Mouse (Mus musculus) CH12.LX (cell line): Measurements from ENCODE around the gene Pipox. TPM values are rescaled to one million over a fixed set of nuclear protein-coding genes. Genes with fewer than 3 reads are reported as not detected.

Experiments
- DNase-seq: peaks from one replicate; pipeline ENCODE4 v3.0.0-alpha.2; 2013; ENCODE audit errors: extremely low read depth
- H3K27ac ChIP-seq: 2 replicates; pipeline ENCODE4 v1.5.1; 2012; ENCODE audit warnings: low read depth, mild to moderate bottlenecking, control low read depth, moderate library complexity; ENCODE audit not compliant: insufficient read depth
- H3K27me3 ChIP-seq: replicated peaks from 2 replicates; pipeline ENCODE3; 2012; ENCODE audit warnings: inconsistent platforms
- H3K36me3 ChIP-seq, 2 experiments: replicated peaks in 1 of 2; 2 replicates each; pipeline versions ENCODE3 to v1.6.1; 2012; ENCODE audit warnings: inconsistent platforms in 1 of 2, low read length in 1 of 2, mild to moderate bottlenecking in 1 of 2, mixed read lengths in 1 of 2, moderate library complexity in 1 of 2; ENCODE audit not compliant: control insufficient read depth in 1 of 2, insufficient read depth in 1 of 2
- H3K4me1 ChIP-seq, 2 experiments: 2 replicates each; pipeline ENCODE4 v1.6.1; 2012; ENCODE audit warnings: inconsistent platforms in 1 of 2, moderate library complexity in 1 of 2; ENCODE audit not compliant: insufficient read depth in 2 of 2, control insufficient read depth in 1 of 2
- H3K4me2 ChIP-seq: 2 replicates; pipeline ENCODE4 v1.6.1; 2012; ENCODE audit warnings: low read depth, mild to moderate bottlenecking, control low read depth; ENCODE audit not compliant: poor library complexity, insufficient read depth, severe bottlenecking
- H3K4me3 ChIP-seq, 3 experiments: fragments of 150-350 bp in 1 of 3; sonication (generic) in 1 of 3; replicated peaks in 1 of 3; 2 replicates each; pipeline versions ENCODE3 to v1.5.1; 2011 to 2012; ENCODE audit warnings: low read depth in 2 of 3, low read length in 2 of 3, mild to moderate bottlenecking in 2 of 3, moderate library complexity in 2 of 3, control low read depth in 1 of 3, improper control_type of control experiment in 1 of 3, inconsistent platforms in 1 of 3, mixed read lengths in 1 of 3; ENCODE audit not compliant: poor library complexity in 1 of 3
- H3K79me2 ChIP-seq: replicated peaks from 2 replicates; pipeline ENCODE4 v1.6.1; 2012; ENCODE audit warnings: mild to moderate bottlenecking, moderate library complexity; ENCODE audit not compliant: control insufficient read depth, poor library complexity, insufficient read depth, severe bottlenecking; ENCODE audit errors: extremely low read depth
- H3K9ac ChIP-seq: 2 replicates; pipeline ENCODE4 v1.6.1; 2012; ENCODE audit warnings: low read depth, mild to moderate bottlenecking, control low read depth, moderate library complexity; ENCODE audit not compliant: insufficient read depth
- H3K9me3 ChIP-seq: replicated peaks from 2 replicates; pipeline ENCODE3; 2012; ENCODE audit warnings: low read length, inconsistent platforms, mixed read lengths
- CHD1 ChIP-seq: IDR thresholded peaks from 2 replicates; pipeline ENCODE4 v1.6.1; 2012; ENCODE audit warnings: low read depth, low read length, improper control_type of control experiment, inconsistent platforms
- CHD2 ChIP-seq: IDR thresholded peaks from 2 replicates; pipeline ENCODE4 v1.6.1; 2011; ENCODE audit warnings: low read length, improper control_type of control experiment
- CTCF ChIP-seq, 2 experiments: IDR thresholded peaks in 1 of 2; conservative IDR thresholded peaks in 1 of 2; 2 replicates each; pipeline ENCODE4 v1.5.1; 2011 to 2012; ENCODE audit warnings: low read depth in 2 of 2, low read length in 2 of 2, improper control_type of control experiment in 1 of 2, inconsistent platforms in 1 of 2, mild to moderate bottlenecking in 1 of 2, moderate library complexity in 1 of 2
- E2F4 ChIP-seq: IDR thresholded peaks from 2 replicates; pipeline ENCODE4 v1.6.1; 2011; ENCODE audit warnings: low read depth, low read length, improper control_type of control experiment; ENCODE audit not compliant: insufficient replicate concordance
- ELF1 ChIP-seq: IDR thresholded peaks from 2 replicates; pipeline ENCODE4 v1.6.1; 2014; ENCODE audit warnings: low read depth, mild to moderate bottlenecking, inconsistent platforms, low read length, improper control_type of control experiment
- ETS1 ChIP-seq: conservative IDR thresholded peaks from 2 replicates; pipeline ENCODE4 v1.6.1; 2012; ENCODE audit warnings: low read depth, mild to moderate bottlenecking, inconsistent platforms, low read length, improper control_type of control experiment, moderate library complexity
- IRF4 ChIP-seq: IDR thresholded peaks from 2 replicates; pipeline ENCODE4 v1.6.1; 2014; ENCODE audit warnings: low read depth, mild to moderate bottlenecking, inconsistent platforms, low read length, improper control_type of control experiment
- JUN ChIP-seq: IDR thresholded peaks from 2 replicates; pipeline ENCODE4 v1.6.1; 2011; ENCODE audit warnings: low read depth, mild to moderate bottlenecking, low read length, improper control_type of control experiment, moderate library complexity; ENCODE audit not compliant: insufficient read depth
- MEF2A ChIP-seq: IDR thresholded peaks from 2 replicates; pipeline ENCODE4 v1.6.1; 2014; ENCODE audit warnings: low read depth, mild to moderate bottlenecking, inconsistent platforms, low read length, improper control_type of control experiment, borderline replicate concordance
- MXI1 ChIP-seq: IDR thresholded peaks from 2 replicates; pipeline ENCODE4 v1.6.1; 2011; ENCODE audit warnings: mild to moderate bottlenecking, low read depth, low read length, improper control_type of control experiment
- MYC ChIP-seq: IDR thresholded peaks from 2 replicates; pipeline ENCODE4 v1.6.1; 2011; ENCODE audit warnings: low read depth, mild to moderate bottlenecking, improper control_type of control experiment, low read length
- NRF1 ChIP-seq: IDR thresholded peaks from 2 replicates; pipeline ENCODE4 v1.6.1; 2014; ENCODE audit warnings: low read depth, mild to moderate bottlenecking, inconsistent platforms, low read length, improper control_type of control experiment, moderate library complexity
- PAX5 ChIP-seq: IDR thresholded peaks from 2 replicates; pipeline ENCODE4 v1.6.1; 2012; ENCODE audit warnings: low read length, inconsistent platforms, mixed read lengths
- RAD21 ChIP-seq: IDR thresholded peaks from 2 replicates; pipeline ENCODE4 v1.6.1; 2011; ENCODE audit warnings: low read depth, mild to moderate bottlenecking, low read length, improper control_type of control experiment, moderate library complexity
- RCOR1 ChIP-seq: conservative IDR thresholded peaks from 2 replicates; pipeline ENCODE4 v1.6.1; 2012; ENCODE audit warnings: low read depth, mild to moderate bottlenecking, inconsistent platforms, low read length, improper control_type of control experiment
- TBP ChIP-seq: conservative IDR thresholded peaks from 2 replicates; pipeline ENCODE4 v1.6.1; 2011; ENCODE audit warnings: low read depth, low read length, improper control_type of control experiment
- UBTF ChIP-seq: IDR thresholded peaks from 2 replicates; pipeline ENCODE4 v1.6.1; 2012; ENCODE audit warnings: low read depth, mild to moderate bottlenecking, inconsistent platforms, low read length, improper control_type of control experiment, moderate library complexity
- ZKSCAN1 ChIP-seq: IDR thresholded peaks from 2 replicates; pipeline ENCODE4 v1.6.1; 2012; ENCODE audit warnings: low read depth, inconsistent platforms, low read length, improper control_type of control experiment, borderline replicate concordance
- ZMIZ1 ChIP-seq: IDR thresholded peaks from 2 replicates; pipeline ENCODE4 v1.6.1; 2012; ENCODE audit warnings: low read depth, mild to moderate bottlenecking, inconsistent platforms, low read length, improper control_type of control experiment
- ZNF384 ChIP-seq: IDR thresholded peaks from 2 replicates; pipeline ENCODE4 v1.6.1; 2012; ENCODE audit warnings: low read depth, low read length, improper control_type of control experiment, inconsistent platforms
- dilution Hi-C: fragments of 300-500 bp; cut with MboI; formaldehyde crosslinking; loops from 2 replicates; pipeline ENCODE4 v1.14.3; 2020; ENCODE audit warnings: low sequenced_read_pairs; ENCODE audit not compliant: extremely low pct_unique_long_range_greater_than_20kb, extremely low pct_ligation_motif_present
- in situ Hi-C: fragments of 300-500 bp; cut with MboI; formaldehyde crosslinking; loops from 3 replicates; pipeline ENCODE4 v1.14.3; 2019; ENCODE audit warnings: low sequenced_read_pairs, low pct_ligation_motif_present, low pct_unique_long_range_greater_than_20kb, mixed read lengths
- polyA plus RNA-seq: library from polyadenylated mRNA; unstranded; fragments of >175 nt; gene quantifications from 2 replicates; pipeline ENCODE4 v1.2.1, GENCODE M21; 2012; ENCODE audit warnings: low read depth; ENCODE audit not compliant: insufficient read length
- total RNA-seq, 2 experiments: library from RNA; depleted of rRNA; stranded (reverse); fragments of 300-350 nt in 1 of 2; fragments of >200 nt in 1 of 2; gene quantifications; 2 replicates each; pipeline ENCODE4 v1.2.3; 2012 to 2014

The Pipox gene
- total and polyA plus RNA-seq, 3 experiments = 0.13 to 0.36 (median 0.21) TPM

DNA sequence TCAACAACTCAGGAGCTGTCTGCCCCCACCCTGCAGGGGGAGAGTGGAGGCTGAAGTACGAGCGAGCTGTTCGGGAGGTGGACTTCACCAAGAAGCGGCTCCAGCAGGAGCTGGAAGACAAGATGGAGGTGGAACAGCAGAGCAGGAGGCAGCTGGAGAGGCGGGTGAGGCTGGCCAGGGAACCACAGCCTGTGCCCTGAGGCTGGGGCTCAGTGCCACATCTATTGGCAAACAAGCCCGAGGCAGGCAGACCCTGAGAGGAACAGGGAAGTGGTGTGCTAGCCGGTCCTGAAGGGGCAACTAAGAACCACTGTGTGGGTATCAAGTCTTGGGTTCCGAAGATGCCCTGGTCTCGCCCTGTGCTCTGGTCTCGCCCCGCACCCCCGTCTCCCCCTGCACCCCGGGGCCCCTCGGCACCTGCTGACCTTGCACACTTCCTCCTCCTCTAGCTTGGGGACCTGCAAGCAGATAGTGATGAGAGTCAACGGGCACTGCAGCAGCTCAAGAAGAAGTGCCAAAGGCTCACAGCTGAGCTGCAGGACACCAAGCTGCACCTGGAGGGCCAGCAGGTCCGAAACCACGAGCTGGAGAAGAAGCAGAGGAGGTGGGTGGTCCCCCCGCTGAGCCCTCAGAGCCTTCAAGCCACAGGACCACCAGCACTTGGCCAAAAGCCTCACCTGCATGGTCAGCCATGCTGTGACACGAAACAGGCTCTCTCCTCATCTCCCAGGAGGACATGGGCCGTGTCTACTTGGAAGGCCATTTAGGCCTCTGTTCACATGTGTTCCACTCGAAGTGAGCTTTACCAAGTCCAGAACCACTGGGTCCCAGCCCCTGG is 50.6 kb downstream of the Pipox start:
- dilution Hi-C loops = no loop called here
- peaks cover 4 to 28% of the 10 kb centered on the region in 2 experiments; a peak in 2 of 4 replicates for H3K4me1 ChIP-seq
- TF ChIP-seq CHD2 (no peak; the same call in 1 of the 2 replicates), ELF1 (no peak), MYC (no peak), TBP (no peak), ETS1 (no peak), NRF1 (no peak), MXI1 (no peak), IRF4 (no peak), CHD1 (no peak), JUN (no peak), RAD21 (no peak), ZKSCAN1 (no peak), CTCF (conservative IDR thresholded peaks at IDR 0.05 in 1 of 2, IDR thresholded peaks at IDR 0.05 in 1 of 2; ENCODE audit: low read depth in 2 of 2, low read length in 2 of 2) (no peak), E2F4 (no peak), UBTF (no peak), ZMIZ1 (no peak), PAX5 (no peak), MEF2A (no peak), ZNF384 (no peak), RCOR1 (no peak)
- no peaks in the 10 kb centered on the region for H3K9me3 ChIP-seq
- H3K4me3 ChIP-seq = no peak overlapping the region
- no peaks in the 10 kb centered on the region for H3K79me2 ChIP-seq
- no peak overlapping the region for H3K9ac ChIP-seq
- no peaks in the 10 kb centered on the region for H3K27me3 ChIP-seq
- in situ Hi-C loops = no loop called here
- H3K36me3 ChIP-seq = peaks cover 70 to 96% of the 10 kb centered on the region in 2 experiments
- no peak overlapping the region for H3K4me2 ChIP-seq
- H3K27ac ChIP-seq = no peak overlapping the region
- no peak for DNase-seq
